Mouse (Mus musculus) liver, embryonic 13.5 days (tissue): ENCODE results near the gene Mrpl22. TPM values are rescaled to one million over a fixed set of nuclear protein-coding genes. Genes with fewer than 3 reads are reported as not detected.
A peak's percentile ranks its signal among the peaks of the same experiment; 100 is the strongest.
"Not testable (repeated sequence)": the region's sequence is repeated elsewhere in the genome, so short reads cannot be mapped to it uniquely, and the experiment has no call there.

Experiments
- ATAC-seq: fragments of 200-750 bp; cut with Nextera tagmentation; 2 replicates; pipeline ENCODE4 v1.8.0; 2017; ENCODE audit warnings: low read depth, mild to moderate bottlenecking, moderate number of reproducible peaks, moderate library complexity
- DNase-seq: peaks from one replicate; pipeline ENCODE4 v3.0.0; 2022
- H3K27ac ChIP-seq: fragments of 300-500 bp; sonication (generic); 2 replicates; pipeline ENCODE4 v1.5.1; 2015; ENCODE audit warnings: moderate library complexity, mild to moderate bottlenecking, inconsistent platforms
- H3K27me3 ChIP-seq: fragments of 300-500 bp; sonication (generic); 2 replicates; pipeline ENCODE4 v1.6.1; 2015; ENCODE audit warnings: mild to moderate bottlenecking, inconsistent platforms
- H3K36me3 ChIP-seq: fragments of 300-500 bp; sonication (generic); 2 replicates; pipeline ENCODE4 v1.6.1; 2015; ENCODE audit warnings: mild to moderate bottlenecking, inconsistent platforms
- H3K4me1 ChIP-seq: fragments of 300-500 bp; sonication (generic); replicated peaks from 2 replicates; pipeline ENCODE4 v1.6.1; 2015; ENCODE audit warnings: inconsistent platforms
- H3K4me2 ChIP-seq: fragments of 300-500 bp; sonication (generic); 2 replicates; pipeline ENCODE4 v1.6.1; 2015; ENCODE audit warnings: inconsistent platforms, mild to moderate bottlenecking, moderate library complexity
- H3K4me3 ChIP-seq: fragments of 300-500 bp; sonication (generic); replicated peaks from 2 replicates; pipeline ENCODE4 v1.5.1; 2015; ENCODE audit warnings: mild to moderate bottlenecking, inconsistent platforms
- H3K9ac ChIP-seq: fragments of 300-500 bp; sonication (generic); 2 replicates; pipeline ENCODE4 v1.6.1; 2015; ENCODE audit warnings: mild to moderate bottlenecking, inconsistent platforms
- H3K9me3 ChIP-seq: fragments of 300-500 bp; sonication (generic); replicated peaks from 2 replicates; pipeline ENCODE4 v1.6.1; 2016; ENCODE audit warnings: inconsistent platforms
- WGBS: fragments of 180-500 bp; shearing (Covaris S2); methylation state at CpG from one replicate; pipeline ENCODE4 v1.1.7; 2015; ENCODE audit not compliant: insufficient replicate concordance; 5-methylcytosine and 5-hydroxymethylcytosine counted together
- polyA plus RNA-seq: library from polyadenylated mRNA; unstranded; fragments of >200 nt; fragmentation: Nextera tagmentation; extraction: Ambion mirVana; gene quantifications from 2 replicates; pipeline ENCODE4 v1.2.1, GENCODE M21; 2015

The Mrpl22 gene
- polyA plus RNA-seq, 1 experiment from 2014 or later, result 134 TPM

- ATAC-seq, result no peak
- Histone ChIP-seq H3K9ac (peak overlapping the region; percentile 42; the same call in 1 of the 2 replicates), H3K4me2 (peak overlapping the region; percentile 23; the same call in 1 of the 2 replicates), H3K27me3 (no peaks in the 10 kb centered on the region), H3K36me3 (no peaks in the 10 kb centered on the region), H3K9me3 (no peaks in the 10 kb centered on the region), H3K4me1 (peaks cover 59% of the 10 kb centered on the region), H3K4me3 (no peak overlapping the region), H3K27ac (peak overlapping the region; percentile 65)
- DNase-seq, result no peak
- WGBS, result 47% methylated on average over 2 of the region's 2 CpGs
Observed at GRCm38 (mm10) chr11:58211682-58212067, 40.2 kb downstream of the Mrpl22 start.

GRCm38 (mm10) chr11:58213673-58214342 is 42.3 kb downstream of the Mrpl22 start:
- Histone ChIP-seq H3K27me3 (no peaks in the 10 kb centered on the region), H3K4me3 (peak overlapping the region; percentile 75), H3K9me3 (no peaks in the 10 kb centered on the region), H3K36me3 (no peaks in the 10 kb centered on the region), H3K4me2 (peak overlapping the region; percentile 70), H3K4me1 (peaks cover 75% of the 10 kb centered on the region), H3K27ac (peak overlapping the region; percentile 89), H3K9ac (peak overlapping the region; percentile 86)
- 37% methylated on average over 7 of the region's 7 CpGs for WGBS
- ATAC-seq (no peak), DNase-seq (no peak)

GRCm38 (mm10) chr11:58214391-58215048 is 43.1 kb downstream of the Mrpl22 start:
- Histone ChIP-seq H3K4me3 (peak overlapping the region; percentile 75), H3K4me2 (peak overlapping the region; percentile 70), H3K36me3 (no peaks in the 10 kb centered on the region), H3K27me3 (no peaks in the 10 kb centered on the region), H3K9ac (peak overlapping the region; percentile 86), H3K4me1 (peaks cover 79% of the 10 kb centered on the region), H3K27ac (peak overlapping the region; percentile 89), H3K9me3 (no peaks in the 10 kb centered on the region)
- DNase-seq, result peak; percentile 86
- peak; percentile 93 for ATAC-seq
- 16% methylated on average over 16 of the region's 17 CpGs for WGBS

- H3K9ac ChIP-seq, result peak overlapping the region; percentile 86
- not testable (repeated sequence) for ATAC-seq, H3K27me3 ChIP-seq, H3K36me3 ChIP-seq, H3K9me3 ChIP-seq, DNase-seq
- H3K4me1 ChIP-seq, result peaks cover 79% of the 10 kb centered on the region
- H3K27ac ChIP-seq, result peak overlapping the region; percentile 89
- peak overlapping the region; percentile 75 for H3K4me3 ChIP-seq
- H3K4me2 ChIP-seq, result peak overlapping the region; percentile 70
- WGBS, result 7% methylated on average over 2 of the region's 3 CpGs
Observed at GRCm38 (mm10) chr11:58215049-58215430, 43.6 kb downstream of the Mrpl22 start.

GRCm38 (mm10) chr11:58215814-58216213 is 44.4 kb downstream of the Mrpl22 start:
- Histone ChIP-seq H3K9me3 (no peaks in the 10 kb centered on the region), H3K36me3 (no peaks in the 10 kb centered on the region), H3K9ac (peak overlapping the region; percentile 24; the same call in 1 of the 2 replicates), H3K4me2 (peak overlapping the region; percentile 70), H3K4me3 (peak overlapping the region; percentile 75), H3K27ac (peak overlapping the region; percentile 89; the same call in 1 of the 2 replicates), H3K27me3 (no peaks in the 10 kb centered on the region), H3K4me1 (peaks cover 72% of the 10 kb centered on the region)
- DNase-seq (no peak), ATAC-seq (no peak)
- 69% methylated on average over 5 of the region's 5 CpGs for WGBS

GRCm38 (mm10) chr11:58216823-58217222 is 45.4 kb downstream of the Mrpl22 start:
- ATAC-seq (no peak), DNase-seq (no peak)
- Histone ChIP-seq H3K4me2 (no peak overlapping the region), H3K27ac (no peak overlapping the region), H3K27me3 (no peaks in the 10 kb centered on the region), H3K4me1 (peaks cover 62% of the 10 kb centered on the region), H3K36me3 (no peaks in the 10 kb centered on the region), H3K9me3 (no peaks in the 10 kb centered on the region), H3K4me3 (no peak overlapping the region), H3K9ac (no peak overlapping the region)
- WGBS, result 71% methylated on average over 6 of the region's 6 CpGs

GRCm38 (mm10) chr11:58223751-58224150 is 52.3 kb downstream of the Mrpl22 start:
- peak overlapping the region; percentile 47; the same call in 1 of the 2 replicates for H3K27ac ChIP-seq
- WGBS, result 29% methylated on average over 4 of the region's 4 CpGs

GRCm38 (mm10) chr11:58224313-58224712 is 52.9 kb downstream of the Mrpl22 start:
- 0 out of 2 replicates have a peak, but pooled peaks have one; percentile 41 for ATAC-seq
- no peaks in the 10 kb centered on the region for H3K27me3 ChIP-seq
- no peak for DNase-seq
- 0 out of 2 replicates have a peak overlapping the region, but pooled peaks have one; percentile 47 for H3K27ac ChIP-seq
- WGBS, result 12% methylated on average over 7 of the region's 7 CpGs
- H3K9me3 ChIP-seq, result no peaks in the 10 kb centered on the region
- H3K4me3 ChIP-seq, result no peak overlapping the region
- no peak overlapping the region for H3K4me2 ChIP-seq
- H3K36me3 ChIP-seq, result no peaks in the 10 kb centered on the region
- peaks cover 18% of the 10 kb centered on the region for H3K4me1 ChIP-seq
- H3K9ac ChIP-seq, result no peak overlapping the region

More at GRCm38 (mm10) chr11:58223751-58224150, 52.3 kb downstream of the Mrpl22 start:
- no peak overlapping the region for H3K4me3 ChIP-seq
- H3K9ac ChIP-seq, result 0 out of 2 replicates have a peak overlapping the region, but pooled peaks have one; percentile 17
- no peaks in the 10 kb centered on the region for H3K27me3 ChIP-seq
- DNase-seq, result no peak
- H3K4me2 ChIP-seq, result no peak overlapping the region
- H3K36me3 ChIP-seq, result no peaks in the 10 kb centered on the region
- ATAC-seq, result no peak
- H3K4me1 ChIP-seq, result peaks cover 23% of the 10 kb centered on the region
- no peaks in the 10 kb centered on the region for H3K9me3 ChIP-seq

- not testable (repeated sequence) for DNase-seq, H3K9ac ChIP-seq, H3K27ac ChIP-seq, H3K9me3 ChIP-seq, H3K4me3 ChIP-seq, ATAC-seq, H3K4me2 ChIP-seq, H3K36me3 ChIP-seq, H3K27me3 ChIP-seq
- WGBS, result 41% methylated on average over 2 of the region's 2 CpGs
- peaks cover 18% of the 10 kb centered on the region for H3K4me1 ChIP-seq
Observed at GRCm38 (mm10) chr11:58224872-58225271, 53.4 kb downstream of the Mrpl22 start.

GRCm38 (mm10) chr11:58225655-58226054 is 54.2 kb downstream of the Mrpl22 start:
- no peak overlapping the region for H3K27ac ChIP-seq
- H3K36me3 ChIP-seq, result no peaks in the 10 kb centered on the region
- ATAC-seq, result peak; percentile 52; the same call in 1 of the 2 replicates

GRCm38 (mm10) chr11:58226425-58226824 is 55.0 kb downstream of the Mrpl22 start:
- Histone ChIP-seq H3K4me2 (no peak overlapping the region), H3K4me1 (peaks cover 18% of the 10 kb centered on the region), H3K4me3 (no peak overlapping the region), H3K36me3 (no peaks in the 10 kb centered on the region), H3K9ac (no peak overlapping the region), H3K27me3 (0 out of 2 replicates have a peak, but pooled peaks cover 9% of the 10 kb centered on the region), H3K27ac (no peak overlapping the region), H3K9me3 (no peaks in the 10 kb centered on the region)
- no peak for ATAC-seq
- DNase-seq, result no peak

More at GRCm38 (mm10) chr11:58225655-58226054, 54.2 kb downstream of the Mrpl22 start:
- peak; percentile 60 for DNase-seq
- H3K27me3 ChIP-seq, result 0 out of 2 replicates have a peak, but pooled peaks cover 4% of the 10 kb centered on the region
- no peaks in the 10 kb centered on the region for H3K9me3 ChIP-seq
- no peak overlapping the region for H3K4me3 ChIP-seq
- 11% methylated on average over 5 of the region's 5 CpGs for WGBS
- no peak overlapping the region for H3K9ac ChIP-seq
- peaks cover 18% of the 10 kb centered on the region for H3K4me1 ChIP-seq
- no peak overlapping the region for H3K4me2 ChIP-seq
